ENCODE assay signal across 9 mouse cellular contexts in the genomic region with DNA sequence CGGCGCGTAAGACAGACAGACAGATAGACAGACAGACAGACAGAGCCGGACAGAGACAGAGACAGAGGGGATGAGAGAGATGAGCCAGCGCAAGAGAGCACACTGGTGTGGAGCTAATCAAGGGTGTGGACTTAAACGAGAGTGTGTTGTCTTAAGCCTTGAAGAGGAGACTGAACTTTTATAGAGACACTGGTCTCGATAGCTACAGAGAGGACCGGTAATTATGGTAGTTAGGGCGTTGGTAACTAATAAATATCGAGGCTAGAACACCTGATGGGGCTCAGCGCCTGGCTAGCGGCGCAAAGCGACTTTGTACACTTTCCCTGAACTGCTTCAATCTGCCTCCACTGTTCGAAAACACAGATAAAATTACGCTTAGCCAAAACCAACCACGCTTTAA. TPM values are rescaled to one million over a fixed set of nuclear protein-coding genes. Genes with fewer than 3 reads are reported as not detected.
DNase-seq lines count a peak whose midpoint lies in the region; ATAC-seq and TF ChIP-seq lines count a peak whose summit lies in the region.
"Had no signal": no experiment of that assay in that cellular context is flagged by ENCODE, and none has a peak within 500 bp of the region (broad histone marks: within the 10 kb centered on the region; RNA-seq: fewer than 3 reads in every experiment).

No protein-coding gene starts in this region.

- H3K27me3 ChIP-seq in kidney, embryonic 15.5 days, result peaks cover 96% of the 10 kb centered on the region
- H3K27me3 ChIP-seq in limb, embryonic 15.5 days, result peaks cover 89% of the 10 kb centered on the region

- no peaks in the 10 kb centered on the region for H3K9me3 ChIP-seq in kidney, embryonic 15.5 days (replicated peaks)
- H3K9me3 ChIP-seq in limb, embryonic 15.5 days, result no peaks in the 10 kb centered on the region

- 0 out of 2 replicates have a peak overlapping the region, but pooled peaks have one; percentile 0 for H3K9ac ChIP-seq in kidney, embryonic 15.5 days
- no peak overlapping the region for H3K9ac ChIP-seq in limb, embryonic 15.5 days

- 4% methylated on average over 17 of the region's 17 CpGs for WGBS in kidney, embryonic 15.5 days
- WGBS in limb, embryonic 15.5 days, result 6% methylated on average over 17 of the region's 17 CpGs

- ATAC-seq in kidney, embryonic 15.5 days (replicated peaks; ENCODE audit: low FRiP score), result no peak
- no peak for ATAC-seq in limb, embryonic 15.5 days (ENCODE audit: insufficient number of reproducible peaks, low FRiP score, low TSS enrichment, low read depth)

- no peaks in the 10 kb centered on the region for H3K36me3 ChIP-seq in kidney, embryonic 15.5 days
- no peaks in the 10 kb centered on the region for H3K36me3 ChIP-seq in limb, embryonic 15.5 days

- H3K4me3 ChIP-seq in kidney, embryonic 15.5 days (replicated peaks), result peak overlapping the region; percentile 47
- peak overlapping the region; percentile 16 for H3K4me3 ChIP-seq in limb, embryonic 15.5 days

- TF ChIP-seq CTCF in brain, embryonic 14.5 days (IDR thresholded peaks at IDR 0.05; ENCODE audit: borderline replicate concordance, extremely low read depth, insufficient read depth, insufficient read length), result no peak

- peak overlapping the region; percentile 13; the same call in 1 of the 2 replicates for H3K4me2 ChIP-seq in kidney, embryonic 15.5 days
- no peak overlapping the region for H3K4me2 ChIP-seq in limb, embryonic 15.5 days

- TF ChIP-seq POLR2A in brain, embryonic 14.5 days (IDR thresholded peaks at IDR 0.05; ENCODE audit: borderline replicate concordance, extremely low read depth, insufficient read depth, insufficient read length, poor library complexity, severe bottlenecking), result no peak

- no peak overlapping the region for H3K27ac ChIP-seq in kidney, embryonic 15.5 days
- H3K27ac ChIP-seq in limb, embryonic 15.5 days, result no peak overlapping the region

- peaks cover 30% of the 10 kb centered on the region for H3K4me1 ChIP-seq in kidney, embryonic 15.5 days
- H3K4me1 ChIP-seq in limb, embryonic 15.5 days, result peaks cover 22% of the 10 kb centered on the region

- DNase-seq in embryo, embryonic 9.5 days (ENCODE audit: extremely low spot score), result peak; percentile 34
- DNase-seq in embryo, embryonic 10 days (ENCODE audit: low spot score), result no peak
- DNase-seq in kidney, adult 11 months, result no peak
- DNase-seq in brain, embryonic 14.5 days (ENCODE audit: low read depth), result peak; percentile 14
- no peak for DNase-seq in MN1 (ENCODE audit: low spot score)
- no peak for DNase-seq in T-cell, adult 2 months (ENCODE audit: low spot score)
- DNase-seq: gastrocnemius, postnatal 14 days had no signal

RNA-seq across cellular contexts. Expression of gene Flt1, which starts 2.0 kb away (rescaled TPM):
- polyA plus RNA-seq in kidney, embryonic 15.5 days (2015; fragmentation: Nextera tagmentation; extraction: Ambion mirVana), result 17.5 and 19.4 TPM in 2 replicates
- polyA plus RNA-seq in brain, embryonic 14.5 days (2012; rRNA removed), result 4.5 and 8.1 TPM in 2 replicates
- polyA plus RNA-seq in limb, embryonic 15.5 days (2015; fragmentation: Nextera tagmentation; extraction: Ambion mirVana), result 11.9 and 12.2 TPM in 2 replicates

Comparison
In these comparisons a context has a peak if more than half of its experiments do, and no peak if none do; other contexts are left out.
1. DNase-seq: peak in embryo, embryonic 9.5 days (single experiment) and brain, embryonic 14.5 days (single experiment); none in embryo, embryonic 10 days (single experiment), kidney, adult 11 months (single experiment), MN1 (single experiment) and T-cell, adult 2 months (single experiment).